Mouse (Mus musculus) forebrain, embryonic 13.5 days (tissue): ENCODE data around the gene Lins1. TPM values are rescaled to one million over a fixed set of nuclear protein-coding genes. Genes with fewer than 3 reads are reported as not detected.

Source experiments
- ATAC-seq: fragments of 200-750 bp; cut with Nextera tagmentation; 2 replicates; pipeline ENCODE4 v1.8.0; 2017
- H3K27ac ChIP-seq: fragments of 300-500 bp; sonication (generic); 2 replicates; pipeline ENCODE4 v1.5.1; 2015; ENCODE audit warnings: inconsistent platforms, mild to moderate bottlenecking, moderate library complexity
- H3K27me3 ChIP-seq: fragments of 300-500 bp; sonication (generic); 2 replicates; pipeline ENCODE4 v1.6.1; 2015; ENCODE audit warnings: mild to moderate bottlenecking, inconsistent platforms
- H3K36me3 ChIP-seq: fragments of 300-500 bp; sonication (generic); 2 replicates; pipeline ENCODE4 v1.6.1; 2015; ENCODE audit warnings: mild to moderate bottlenecking, inconsistent platforms; ENCODE audit not compliant: poor library complexity, severe bottlenecking
- H3K4me1 ChIP-seq: fragments of 300-500 bp; sonication (generic); 2 replicates; pipeline ENCODE4 v1.6.1; 2015; ENCODE audit warnings: inconsistent platforms
- H3K4me2 ChIP-seq: fragments of 300-500 bp; sonication (generic); 2 replicates; pipeline ENCODE4 v1.6.1; 2015; ENCODE audit warnings: inconsistent platforms, mild to moderate bottlenecking, moderate library complexity
- H3K4me3 ChIP-seq: fragments of 300-500 bp; sonication (generic); 2 replicates; pipeline ENCODE4 v1.5.1; 2015; ENCODE audit warnings: mild to moderate bottlenecking, inconsistent platforms
- H3K9ac ChIP-seq: fragments of 300-500 bp; sonication (generic); 2 replicates; pipeline ENCODE4 v1.6.1; 2015; ENCODE audit warnings: mild to moderate bottlenecking, inconsistent platforms
- H3K9me3 ChIP-seq: fragments of 300-500 bp; sonication (generic); replicated peaks from 2 replicates; pipeline ENCODE4 v1.6.1; 2016; ENCODE audit warnings: inconsistent platforms
- WGBS: fragments of 180-500 bp; shearing (Covaris S2); methylation state at CpG from one replicate; pipeline ENCODE4 v1.1.7; 2015; 5-methylcytosine and 5-hydroxymethylcytosine counted together
- polyA plus RNA-seq: library from polyadenylated mRNA; unstranded; fragments of >200 nt; fragmentation: Nextera tagmentation; extraction: Ambion mirVana; gene quantifications from 2 replicates; pipeline ENCODE4 v1.2.1, GENCODE M21; 2015

Gene Lins1
- polyA plus RNA-seq, 1 experiment from 2014 or later = 16.9 TPM

GRCm38 (mm10) chr7:66734466-66734865 is 44.8 kb downstream of the Lins1 start:
- H3K27me3 ChIP-seq = no peaks in the 10 kb centered on the region
- no peak overlapping the region for H3K9ac ChIP-seq
- no peak overlapping the region for H3K4me2 ChIP-seq
- no peak overlapping the region for H3K4me3 ChIP-seq
- no peaks in the 10 kb centered on the region for H3K36me3 ChIP-seq
- ATAC-seq = no peak
- H3K9me3 ChIP-seq = no peaks in the 10 kb centered on the region
- 95% methylated on average over 4 of the region's 4 CpGs for WGBS
- no peaks in the 10 kb centered on the region for H3K4me1 ChIP-seq
- no peak overlapping the region for H3K27ac ChIP-seq

GRCm38 (mm10) chr7:66734993-66735392 is 45.3 kb downstream of the Lins1 start:
- WGBS = 91% methylated on average over 6 of the region's 6 CpGs
- Histone ChIP-seq H3K9ac (no peak overlapping the region), H3K27ac (no peak overlapping the region)

GRCm38 (mm10) chr7:66737418-66737817 is 47.7 kb downstream of the Lins1 start:
- H3K9ac ChIP-seq = no peak overlapping the region
- no peak overlapping the region for H3K4me2 ChIP-seq
- WGBS = 84% methylated on average over 4 of the region's 4 CpGs
- H3K27me3 ChIP-seq = no peaks in the 10 kb centered on the region
- no peaks in the 10 kb centered on the region for H3K4me1 ChIP-seq
- no peak for ATAC-seq
- H3K27ac ChIP-seq = no peak overlapping the region
- H3K9me3 ChIP-seq = no peaks in the 10 kb centered on the region
- H3K4me3 ChIP-seq = no peak overlapping the region
- H3K36me3 ChIP-seq = no peaks in the 10 kb centered on the region

More at GRCm38 (mm10) chr7:66734993-66735392, 45.3 kb downstream of the Lins1 start:
- Histone ChIP-seq H3K4me3 (no peak overlapping the region), H3K36me3 (no peaks in the 10 kb centered on the region), H3K4me2 (no peak overlapping the region), H3K9me3 (no peaks in the 10 kb centered on the region), H3K4me1 (no peaks in the 10 kb centered on the region), H3K27me3 (no peaks in the 10 kb centered on the region)
- ATAC-seq = no peak

- no peak for ATAC-seq
- WGBS = 82% methylated on average over 5 of the region's 5 CpGs
- Histone ChIP-seq H3K4me1 (no peaks in the 10 kb centered on the region), H3K9ac (no peak overlapping the region), H3K9me3 (no peaks in the 10 kb centered on the region), H3K36me3 (no peaks in the 10 kb centered on the region), H3K27ac (no peak overlapping the region), H3K4me3 (no peak overlapping the region), H3K4me2 (no peak overlapping the region), H3K27me3 (no peaks in the 10 kb centered on the region)
Measured at GRCm38 (mm10) chr7:66741008-66741407, 51.3 kb downstream of the Lins1 start.

- no peak overlapping the region for H3K9ac ChIP-seq
- no peaks in the 10 kb centered on the region for H3K36me3 ChIP-seq
- H3K27ac ChIP-seq = no peak overlapping the region
- H3K4me2 ChIP-seq = no peak overlapping the region
- no peaks in the 10 kb centered on the region for H3K4me1 ChIP-seq
- no peak for ATAC-seq
- no peak overlapping the region for H3K4me3 ChIP-seq
- no peaks in the 10 kb centered on the region for H3K27me3 ChIP-seq
- no peaks in the 10 kb centered on the region for H3K9me3 ChIP-seq
- WGBS = 71% methylated on average over 8 of the region's 8 CpGs
Measured at GRCm38 (mm10) chr7:66741412-66741811, 51.7 kb downstream of the Lins1 start.

GRCm38 (mm10) chr7:66743377-66743781 is 53.7 kb downstream of the Lins1 start, which contains the start of gene Cers3:
Gene Cers3, plus strand, starts transcription at chr7:66743504.
- Histone ChIP-seq H3K4me3 (no peak within 1 kb of the TSS), H3K27me3 (no peaks in the 10 kb centered on the region), H3K4me2 (no peak within 1 kb of the TSS), H3K9me3 (no peaks in the 10 kb centered on the region), H3K4me1 (no peaks in the 10 kb centered on the region), H3K9ac (no peak within 1 kb of the TSS), H3K36me3 (no peaks in the 10 kb centered on the region), H3K27ac (no peak within 1 kb of the TSS)
- 82% methylated on average over 9 of the region's 9 CpGs for WGBS
- ATAC-seq = no peak

GRCm38 (mm10) chr7:66746972-66747371 is 57.3 kb downstream of the Lins1 start:
- Histone ChIP-seq H3K27me3 (no peaks in the 10 kb centered on the region), H3K9ac (no peak overlapping the region), H3K4me3 (no peak overlapping the region), H3K4me1 (no peaks in the 10 kb centered on the region), H3K27ac (no peak overlapping the region), H3K4me2 (no peak overlapping the region), H3K9me3 (no peaks in the 10 kb centered on the region), H3K36me3 (no peaks in the 10 kb centered on the region)
- WGBS = 80% methylated on average over 7 of the region's 7 CpGs
- ATAC-seq = no peak

- no peaks in the 10 kb centered on the region for H3K4me1 ChIP-seq
- WGBS = 73% methylated on average over 1 of the region's 1 CpGs
- H3K36me3 ChIP-seq = no peaks in the 10 kb centered on the region
- no peaks in the 10 kb centered on the region for H3K27me3 ChIP-seq
- no peak for ATAC-seq
- H3K27ac ChIP-seq = no peak overlapping the region
- no peaks in the 10 kb centered on the region for H3K9me3 ChIP-seq
- no peak overlapping the region for H3K4me3 ChIP-seq
- no peak overlapping the region for H3K9ac ChIP-seq
- H3K4me2 ChIP-seq = no peak overlapping the region
Measured at GRCm38 (mm10) chr7:66749998-66750397, 60.3 kb downstream of the Lins1 start.

- no peaks in the 10 kb centered on the region for H3K36me3 ChIP-seq
- WGBS = 83% methylated on average over 8 of the region's 8 CpGs
- H3K27me3 ChIP-seq = no peaks in the 10 kb centered on the region
- H3K4me1 ChIP-seq = no peaks in the 10 kb centered on the region
- no peak overlapping the region for H3K9ac ChIP-seq
- no peak overlapping the region for H3K27ac ChIP-seq
- no peak overlapping the region for H3K4me2 ChIP-seq
- no peak for ATAC-seq
- H3K4me3 ChIP-seq = no peak overlapping the region
- H3K9me3 ChIP-seq = no peaks in the 10 kb centered on the region
Measured at GRCm38 (mm10) chr7:66753816-66754215, 64.1 kb downstream of the Lins1 start.

GRCm38 (mm10) chr7:66755611-66756010 is 65.9 kb downstream of the Lins1 start:
- 87% methylated on average over 7 of the region's 7 CpGs for WGBS
- H3K4me2 ChIP-seq = no peak overlapping the region
- H3K27me3 ChIP-seq = no peaks in the 10 kb centered on the region
- no peak overlapping the region for H3K9ac ChIP-seq
- H3K27ac ChIP-seq = no peak overlapping the region
- no peaks in the 10 kb centered on the region for H3K36me3 ChIP-seq
- ATAC-seq = no peak
- no peak overlapping the region for H3K4me3 ChIP-seq
- H3K9me3 ChIP-seq = no peaks in the 10 kb centered on the region
- H3K4me1 ChIP-seq = no peaks in the 10 kb centered on the region

Other genes starting within 250 kb of the Lins1 start
- 16.1 and 16.8 TPM in 2 replicates for gene Asb7, start 293 bp upstream of the Lins1 start, polyA plus RNA-seq
- 0.46 and 0.57 TPM in 2 replicates for gene Cers3, start 53.6 kb downstream of the Lins1 start, polyA plus RNA-seq
- 1.5 and 1.9 TPM in 2 replicates for gene Adamts17, start 149.8 kb downstream of the Lins1 start, polyA plus RNA-seq